Mouse (Mus musculus): Measurements from ENCODE around the gene Map4. TPM values are rescaled to one million over a fixed set of nuclear protein-coding genes. Genes with fewer than 3 reads are reported as not detected.
"Not testable (repeated sequence)": the region's sequence is repeated elsewhere in the genome, so short reads cannot be mapped to it uniquely, and the experiment has no call there.

Map4 gene
- total RNA-seq, 2 experiments from 2014 or later, result 625 to 628 TPM

DNA sequence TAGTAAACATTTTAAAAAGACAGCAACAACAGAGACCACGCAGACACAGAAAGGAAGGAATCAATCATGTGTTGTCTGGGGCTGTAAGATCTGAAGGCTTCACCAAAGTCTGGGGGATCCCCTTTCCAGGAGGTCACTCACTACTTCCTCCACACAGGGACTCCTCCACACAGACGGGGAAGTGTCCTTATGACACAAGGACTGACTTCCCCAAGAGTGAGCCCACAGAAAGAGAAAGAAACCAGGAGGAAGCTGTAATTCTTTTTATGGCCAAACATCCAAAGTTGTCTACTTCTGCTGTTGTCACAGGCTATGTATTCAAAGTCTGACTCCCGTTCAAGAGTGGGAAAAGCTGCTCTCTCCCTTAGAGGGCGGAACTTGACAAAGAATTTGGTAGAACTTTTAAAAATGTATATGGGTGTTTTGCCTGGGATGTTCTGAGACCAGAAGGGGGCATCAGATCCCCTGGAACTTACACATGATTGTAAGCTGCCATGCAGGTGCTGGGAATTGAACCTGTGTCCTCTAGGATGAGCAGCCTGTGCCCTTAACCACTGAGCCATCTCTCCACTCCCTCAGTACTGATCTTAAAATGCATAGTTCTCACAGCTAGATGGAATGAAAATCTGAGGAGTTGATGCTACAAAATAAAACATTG, 16.9 kb upstream of the Map4 start:
- DNase-seq (ENCODE audit: low spot score in 2 of 2), result no peak

DNA sequence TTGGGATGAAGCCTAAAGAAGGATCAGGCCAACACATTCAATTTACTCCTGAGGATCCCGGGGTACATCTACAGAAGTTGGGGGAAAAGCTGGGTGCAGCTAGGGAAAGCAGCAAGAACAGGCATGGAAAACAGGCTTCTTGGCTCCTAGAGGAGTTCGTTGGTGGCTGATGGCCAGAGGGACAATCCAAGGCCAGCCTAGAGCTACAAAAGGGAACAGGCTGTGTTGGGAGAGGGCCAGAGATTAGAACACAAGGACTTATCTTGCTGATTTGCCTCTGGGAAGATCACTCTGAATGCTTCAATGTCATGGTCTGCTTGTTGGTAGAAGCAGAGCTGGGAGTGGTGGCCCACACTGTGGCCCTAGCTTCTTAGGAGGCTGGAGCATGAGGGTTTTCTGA, 13.3 kb upstream of the Map4 start:
- no peak for DNase-seq (ENCODE audit: low spot score in 2 of 2)

DNA sequence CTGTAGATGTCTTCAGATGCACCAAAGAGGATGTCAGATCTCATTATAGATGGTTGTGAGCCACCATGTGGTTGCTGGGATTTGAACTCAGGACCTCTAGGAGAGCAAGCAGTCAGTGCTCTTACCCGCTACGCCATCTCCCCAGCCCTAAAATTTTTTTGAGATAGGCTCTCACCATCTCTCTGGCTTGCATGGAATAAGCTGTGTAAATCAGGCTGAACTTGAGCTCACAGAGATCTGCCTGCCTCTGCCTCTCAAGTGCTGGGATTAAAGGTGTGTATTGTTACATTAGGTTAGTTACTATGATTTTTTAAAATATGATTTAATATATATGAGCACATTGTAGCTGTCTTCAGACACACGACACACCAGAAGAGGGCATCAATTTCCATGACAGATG, 2.1 kb upstream of the Map4 start:
- no peak for DNase-seq (ENCODE audit: low spot score in 2 of 2)

DNA sequence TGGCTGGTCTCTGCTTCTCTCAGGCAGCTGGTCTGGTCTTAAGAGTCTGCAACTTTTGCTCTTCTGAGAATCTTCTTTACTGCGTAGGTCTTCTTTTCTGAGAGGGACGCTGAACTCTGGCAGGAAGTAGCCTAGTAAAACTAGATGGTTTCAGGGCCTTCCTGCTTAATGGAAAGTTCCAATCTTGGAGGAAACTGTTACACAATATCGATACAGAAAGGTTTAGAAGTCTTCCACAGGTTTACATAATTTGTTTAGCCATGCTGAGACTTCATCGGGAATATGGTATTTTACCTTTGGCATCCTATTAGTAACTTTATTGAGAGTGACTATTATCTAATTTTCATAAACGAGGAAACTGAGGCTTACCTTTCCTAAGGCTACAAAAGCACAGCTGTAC, 1.2 kb upstream of the Map4 start:
- no peak for DNase-seq (ENCODE audit: low spot score in 2 of 2)

DNA sequence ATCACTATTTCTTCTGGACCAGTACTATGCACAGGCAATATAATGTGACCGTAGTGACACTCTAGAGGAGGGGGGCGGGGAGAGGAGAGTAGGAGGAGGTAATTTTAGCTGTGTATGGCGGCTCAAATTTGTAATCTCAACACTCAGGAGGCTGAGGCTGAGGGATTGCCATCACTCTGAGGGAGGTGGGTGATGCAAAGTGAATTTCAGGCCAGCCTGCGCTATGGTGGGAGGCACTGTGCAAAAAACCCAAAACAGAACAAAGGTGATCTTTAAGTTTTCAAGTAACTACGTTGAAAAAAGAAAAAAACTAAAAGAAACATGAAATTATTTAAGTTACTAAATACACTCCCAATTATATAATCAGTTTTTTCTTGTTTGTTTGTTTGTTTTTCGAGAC, 508 bp upstream of the Map4 start:
- no peak for DNase-seq (ENCODE audit: low spot score in 2 of 2)

DNA sequence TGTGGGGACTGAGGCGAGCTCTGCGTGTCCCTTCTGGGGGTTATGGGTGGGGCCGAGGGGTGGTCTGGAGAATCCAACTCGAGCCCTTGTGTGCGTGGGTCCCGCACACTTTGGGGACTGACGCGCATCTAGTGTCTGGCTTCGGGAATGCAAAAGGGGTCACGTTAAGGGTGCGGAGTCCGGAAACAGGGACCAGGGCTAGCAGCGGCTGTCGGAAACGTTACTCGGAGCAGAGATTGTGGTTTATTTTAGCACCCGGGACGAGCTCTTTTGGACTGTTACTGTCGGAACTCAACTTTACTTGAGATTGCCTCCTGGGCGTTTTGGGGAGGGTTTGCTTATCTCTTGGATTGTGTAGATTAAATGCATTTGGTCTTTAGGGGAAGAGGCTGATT, 1.1 kb downstream of the Map4 start:
- no peak for DNase-seq (ENCODE audit: low spot score in 2 of 2)

DNA sequence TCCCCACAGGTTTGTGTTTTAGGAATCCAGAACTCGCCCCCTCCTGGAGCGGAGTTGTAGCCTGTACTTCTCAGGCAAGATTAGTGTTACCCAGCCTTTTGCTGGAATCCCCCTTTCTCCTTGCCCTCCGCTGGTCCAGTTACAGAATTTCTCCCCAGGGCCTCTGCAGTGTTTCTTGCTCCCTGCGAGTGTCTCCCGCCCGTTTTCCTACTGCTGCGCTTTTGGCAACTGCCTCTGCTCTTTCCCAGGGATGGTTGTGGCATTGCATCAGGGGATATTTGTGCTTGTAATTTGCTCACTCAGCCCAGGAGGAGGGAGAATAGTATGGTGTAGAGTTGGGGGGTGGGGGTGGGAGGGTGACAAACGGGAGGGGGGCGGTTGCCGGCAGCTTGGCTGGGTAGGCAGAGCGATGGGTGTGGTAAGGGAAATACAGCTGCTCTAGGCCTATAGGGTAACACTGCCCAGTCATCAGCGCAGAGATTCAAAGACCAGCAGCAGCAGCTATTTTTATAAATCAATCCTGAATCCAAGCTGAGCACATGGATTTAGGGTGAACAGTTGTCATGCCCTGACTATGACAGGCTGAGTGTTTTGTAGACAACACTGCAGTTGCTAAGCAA, 1.6 kb downstream of the Map4 start:
- DNase-seq (ENCODE audit: low spot score in 2 of 2), result peak; percentile 50 to 51

DNA sequence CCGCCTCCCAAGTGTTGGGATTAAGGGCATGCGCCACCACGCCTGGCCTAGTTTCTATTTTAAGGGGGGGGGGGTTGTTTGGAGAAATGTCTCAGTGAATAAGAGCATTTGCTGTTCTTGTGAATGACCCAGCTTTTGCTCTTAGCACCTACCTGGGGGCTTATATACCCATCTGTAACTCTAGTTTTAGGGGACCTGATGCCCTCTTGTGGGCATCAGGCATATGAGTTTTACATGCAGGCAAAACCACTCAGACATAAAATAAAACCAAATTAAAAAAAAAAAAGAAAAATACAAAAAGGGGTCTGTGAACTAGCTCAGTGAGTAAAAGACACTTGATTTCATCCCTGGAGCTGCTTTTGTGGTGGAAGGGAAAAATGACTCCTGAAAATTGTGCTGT, 8.1 kb downstream of the Map4 start:
- DNase-seq (ENCODE audit: low spot score in 2 of 2), result no peak

DNA sequence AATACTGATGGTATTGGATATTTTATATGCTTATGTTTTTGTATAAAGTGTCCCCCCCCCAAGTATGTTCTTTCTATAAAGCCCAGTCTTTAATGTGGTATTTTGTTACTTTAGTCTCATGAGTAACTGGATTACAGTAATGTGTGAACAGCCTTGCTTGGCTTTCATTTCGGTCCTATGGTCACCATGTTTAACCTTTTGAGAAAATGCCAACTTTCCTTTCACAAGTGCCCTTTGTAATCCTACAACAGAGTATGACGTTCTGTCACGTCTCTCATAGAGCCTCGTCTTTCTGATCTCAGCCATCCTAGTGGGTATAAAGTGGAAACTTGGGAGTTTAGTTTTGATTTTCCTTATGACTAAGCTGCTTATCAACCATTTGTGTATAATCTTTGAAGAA, 11.5 kb downstream of the Map4 start:
- DNase-seq (ENCODE audit: low spot score in 2 of 2), result no peak

DNA sequence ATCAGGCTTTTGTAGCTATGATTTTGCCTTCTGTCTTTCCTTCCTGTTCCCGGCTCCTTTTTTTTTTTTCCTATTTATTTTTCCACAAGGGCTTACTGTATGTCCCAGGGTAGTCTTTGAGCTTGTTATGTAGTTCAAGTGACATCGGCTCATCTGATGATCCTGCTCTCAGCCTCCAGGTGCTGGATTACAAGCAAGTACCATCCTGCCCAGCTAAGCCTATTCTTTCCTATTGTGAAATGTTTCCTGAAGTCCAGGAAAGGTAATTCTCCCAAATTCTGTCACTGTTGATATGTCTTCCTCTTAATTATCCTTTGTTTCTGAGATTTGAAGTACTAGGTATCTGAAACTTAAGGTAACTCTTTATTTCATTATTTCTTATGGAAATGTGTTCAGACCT, 13.5 kb downstream of the Map4 start:
- no peak for DNase-seq (ENCODE audit: low spot score in 2 of 2)

DNA sequence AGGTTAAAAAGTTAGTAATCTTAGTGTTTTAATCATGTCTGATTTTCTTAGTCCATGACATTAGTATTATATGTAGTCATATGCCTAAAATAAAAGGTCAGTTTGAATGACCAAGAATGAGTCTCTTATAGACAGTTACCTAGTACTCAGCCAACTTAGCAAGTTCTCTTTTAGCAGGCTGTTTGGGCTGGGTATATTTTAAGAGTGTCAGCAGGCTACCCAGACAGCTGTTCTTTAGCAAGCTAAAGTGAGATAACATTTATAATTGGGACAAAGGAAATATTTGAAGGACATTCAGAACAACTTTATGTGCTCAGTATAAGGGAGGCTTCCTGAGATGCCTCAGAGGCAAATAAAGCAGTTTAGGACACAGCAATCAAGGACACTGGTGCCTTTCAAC, 17.3 kb downstream of the Map4 start:
- no peak for DNase-seq (ENCODE audit: low spot score in 2 of 2)

DNA sequence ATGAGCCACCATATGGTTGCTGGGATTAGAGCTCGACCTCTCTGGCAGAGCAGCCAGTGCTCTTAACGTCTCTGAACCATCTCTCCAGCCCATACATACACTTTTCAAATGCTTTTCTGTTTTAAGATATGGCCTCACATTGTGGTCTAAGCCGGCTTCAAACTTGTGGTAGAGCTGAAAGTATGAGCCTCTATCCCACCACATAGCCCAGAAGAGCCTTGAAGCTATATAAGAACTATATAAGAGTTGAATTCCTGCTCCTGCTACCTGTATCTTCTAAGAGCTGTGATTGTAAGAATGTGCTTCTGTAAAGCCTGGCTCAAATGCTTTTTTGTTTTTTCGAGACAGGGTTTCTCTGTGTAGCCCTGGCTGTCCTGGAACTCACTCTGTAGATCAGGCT, 18.5 kb downstream of the Map4 start:
- DNase-seq (ENCODE audit: low spot score in 2 of 2), result no peak

DNA sequence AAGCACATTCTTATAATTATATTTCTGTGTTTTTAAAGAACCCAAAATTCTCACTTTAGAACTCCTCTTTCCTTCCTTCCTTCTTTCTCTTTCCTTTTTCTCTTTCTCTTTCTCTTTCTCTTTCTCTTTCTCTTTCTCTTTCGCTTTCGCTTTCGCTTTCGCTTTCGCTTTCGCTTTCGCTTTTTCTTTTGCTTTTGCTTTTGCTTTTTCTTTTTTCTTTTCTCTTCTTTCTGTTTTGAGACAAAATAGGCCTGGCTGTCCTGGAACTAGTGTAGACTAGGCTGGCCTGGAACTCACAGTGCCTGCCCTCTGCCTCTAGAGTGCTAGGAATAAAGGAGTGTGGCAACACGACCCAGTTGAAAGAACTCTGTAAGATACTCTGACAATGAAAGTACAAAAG, 22.3 kb downstream of the Map4 start:
- no peak for DNase-seq (ENCODE audit: low spot score in 2 of 2)

DNA sequence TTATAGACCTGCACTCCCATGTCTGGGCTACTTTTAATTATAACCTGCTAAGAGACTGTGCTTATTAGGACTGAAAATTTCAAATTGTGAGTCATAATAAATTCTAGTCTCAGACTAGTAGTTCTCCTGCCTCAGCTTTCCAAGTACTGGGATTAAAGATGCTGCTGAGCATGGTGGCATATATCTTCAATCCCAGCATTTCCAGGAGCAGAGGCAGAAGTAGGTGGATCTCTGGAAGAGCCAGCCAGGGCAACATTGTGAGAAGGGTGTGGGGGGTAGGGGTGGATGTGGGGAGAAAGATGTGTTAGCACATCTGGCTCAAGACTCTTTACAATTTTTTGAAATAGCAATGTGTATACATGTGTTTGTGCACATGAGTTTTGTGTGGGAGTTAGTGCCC, 23.4 kb downstream of the Map4 start:
- no peak for DNase-seq (ENCODE audit: low spot score in 2 of 2)

DNA sequence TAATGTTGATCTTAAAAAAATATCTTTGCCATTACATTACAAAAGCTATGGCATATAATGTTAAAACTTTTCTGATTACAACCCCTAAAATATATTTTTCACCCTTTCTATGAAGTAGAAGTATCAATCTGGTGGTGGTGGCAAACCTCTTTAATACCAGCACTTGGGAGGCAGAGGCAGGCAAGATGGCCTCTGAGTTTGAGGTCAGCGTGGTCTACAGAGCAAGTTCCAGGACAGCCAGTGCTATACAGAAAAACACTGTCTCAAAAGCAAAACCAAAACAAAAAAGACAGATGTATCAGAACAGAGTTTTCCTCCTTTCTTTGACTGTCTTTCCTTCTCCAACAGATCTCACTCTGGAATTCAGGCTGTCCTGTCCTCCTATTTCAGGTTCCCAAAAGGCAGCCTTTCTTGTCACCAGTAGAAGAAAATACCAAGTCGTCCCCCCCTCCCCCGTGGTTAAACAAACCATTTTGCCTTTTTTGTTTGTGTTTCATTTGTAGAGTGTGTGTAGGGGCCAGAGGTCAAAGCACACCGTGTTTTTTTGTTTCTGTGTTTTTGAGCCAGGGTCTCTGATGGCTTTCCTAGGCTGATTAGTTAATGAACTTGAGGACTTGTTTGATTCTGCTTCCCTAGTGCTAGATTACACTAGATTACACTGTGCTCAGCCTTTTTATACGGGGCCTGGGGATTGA, 28.3 kb downstream of the Map4 start:
- no peak for DNase-seq (ENCODE audit: low spot score in 2 of 2)

DNA sequence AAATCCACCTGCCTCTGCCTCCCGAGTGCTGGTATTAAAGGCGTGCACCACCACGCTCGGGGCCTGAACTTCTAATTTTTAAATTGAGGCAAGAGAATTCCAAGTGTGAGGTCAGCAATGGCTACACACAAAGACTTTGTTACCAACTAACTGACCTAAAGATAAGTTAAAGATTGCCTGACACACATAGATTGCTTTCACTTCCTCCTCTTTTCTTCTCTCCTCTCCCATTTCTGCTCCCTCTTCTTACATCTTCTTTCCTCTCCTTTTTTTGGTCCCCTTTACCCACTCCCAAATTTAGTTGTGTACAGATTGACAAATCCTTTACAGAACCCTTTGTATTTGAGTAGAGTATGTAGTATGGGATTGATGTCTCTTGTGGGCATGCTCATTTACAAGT, 29.3 kb downstream of the Map4 start:
- no peak for DNase-seq (ENCODE audit: low spot score in 2 of 2)

DNA sequence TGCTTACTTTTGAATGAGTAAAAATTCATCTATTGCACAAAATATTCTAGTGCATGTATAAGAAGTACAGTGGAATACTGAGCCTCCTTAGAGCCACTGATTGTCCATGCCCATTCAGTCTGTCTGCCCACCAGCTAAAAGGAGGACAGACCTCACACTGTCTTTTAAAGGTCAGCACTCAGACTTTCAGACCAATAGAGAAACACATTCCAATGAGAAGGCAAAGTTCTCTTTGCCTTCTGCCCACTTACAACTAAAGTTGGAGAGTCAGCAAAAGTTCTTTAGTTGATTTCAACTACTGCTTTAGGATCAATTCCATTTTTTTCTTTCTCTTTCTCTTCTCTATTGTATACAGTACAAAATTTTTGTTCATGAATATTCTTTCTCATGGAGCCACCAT, 33.5 kb downstream of the Map4 start:
- no peak for DNase-seq (ENCODE audit: low spot score in 2 of 2)

DNA sequence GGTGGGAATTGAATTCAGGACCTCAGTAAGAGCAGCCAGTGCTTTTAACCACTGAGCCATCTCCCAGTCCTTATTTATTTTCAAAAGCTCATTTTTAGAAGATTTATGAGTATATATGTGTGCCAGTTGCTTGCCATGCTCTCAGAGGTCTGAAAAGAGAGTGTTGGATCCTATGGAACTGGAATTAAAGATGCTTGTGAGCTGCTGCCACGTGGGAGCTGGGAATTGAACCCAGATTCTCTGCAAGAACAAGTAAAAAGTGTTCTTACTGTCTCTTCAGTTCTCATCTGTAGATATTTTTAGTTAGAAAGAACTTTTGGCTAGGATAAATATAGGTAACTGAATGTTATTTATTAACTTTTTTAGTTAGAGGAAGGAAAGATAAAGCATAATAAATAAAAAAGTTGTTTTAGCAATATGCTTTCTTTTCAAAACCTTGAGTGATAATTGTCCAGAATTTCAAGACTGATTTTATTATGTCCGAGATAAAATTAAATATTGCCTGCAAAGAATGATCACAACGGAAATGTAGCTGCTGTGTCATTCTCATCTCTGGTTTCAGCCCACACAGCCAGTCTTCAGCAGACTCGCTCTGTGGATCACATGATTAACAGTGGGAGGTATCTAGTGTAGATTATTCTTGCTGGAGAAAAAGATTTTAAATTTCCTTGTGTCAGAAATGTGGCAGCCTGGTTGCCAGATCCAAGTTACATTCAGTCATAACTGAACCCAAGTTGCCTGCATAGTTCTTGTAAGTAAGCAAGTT, 37.3 kb downstream of the Map4 start:
- DNase-seq (ENCODE audit: low spot score in 2 of 2), result peak in 1 of 2 experiments; percentile 17

DNA sequence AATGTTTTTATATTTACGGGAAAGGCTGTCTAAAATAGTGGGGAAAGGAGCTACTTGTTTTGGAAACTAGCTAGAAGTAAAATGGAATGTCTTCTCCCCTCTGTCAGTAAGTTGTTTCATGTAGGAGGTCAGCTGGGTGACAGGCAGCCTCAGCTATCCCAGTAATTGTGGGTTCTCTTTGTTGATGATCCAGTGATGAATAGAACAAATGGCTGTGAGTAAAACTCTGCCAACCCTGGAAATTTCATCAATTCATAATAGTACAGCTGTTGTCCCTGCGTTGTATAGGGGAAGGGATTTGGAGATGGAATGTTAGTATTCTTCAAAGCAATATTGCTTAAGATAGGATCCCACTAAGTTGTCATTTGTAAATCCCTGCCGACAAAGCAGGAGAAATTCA, 37.9 kb downstream of the Map4 start:
- no peak for DNase-seq (ENCODE audit: low spot score in 2 of 2)

DNA sequence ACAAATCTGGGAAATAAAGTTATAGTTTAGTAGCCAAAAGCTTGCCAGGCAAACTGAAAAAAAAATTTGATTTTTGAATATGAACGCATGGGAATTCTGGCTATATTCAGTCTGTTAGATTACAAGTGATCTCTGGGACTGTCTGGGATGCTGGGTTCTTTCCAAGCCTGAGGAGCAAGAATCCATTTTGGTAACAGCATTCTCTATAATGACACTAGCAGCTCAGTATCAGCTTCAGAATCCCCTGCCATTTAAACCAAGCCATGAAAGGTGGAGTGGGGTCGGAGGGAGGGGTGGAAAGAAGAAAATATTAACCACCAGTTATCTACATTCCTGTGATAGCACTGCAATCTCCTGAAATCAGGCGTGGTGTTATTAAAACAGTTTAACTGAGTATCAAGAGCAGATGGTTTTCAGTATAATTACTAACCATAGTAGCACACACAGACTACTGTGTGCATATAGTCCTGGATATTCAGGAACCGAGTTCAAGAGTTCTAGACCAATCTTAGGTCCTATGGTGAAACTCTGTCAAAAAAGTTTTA, 38.6 kb downstream of the Map4 start:
- peak in 1 of 2 experiments; percentile 33 for DNase-seq (ENCODE audit: low spot score in 2 of 2)

DNA sequence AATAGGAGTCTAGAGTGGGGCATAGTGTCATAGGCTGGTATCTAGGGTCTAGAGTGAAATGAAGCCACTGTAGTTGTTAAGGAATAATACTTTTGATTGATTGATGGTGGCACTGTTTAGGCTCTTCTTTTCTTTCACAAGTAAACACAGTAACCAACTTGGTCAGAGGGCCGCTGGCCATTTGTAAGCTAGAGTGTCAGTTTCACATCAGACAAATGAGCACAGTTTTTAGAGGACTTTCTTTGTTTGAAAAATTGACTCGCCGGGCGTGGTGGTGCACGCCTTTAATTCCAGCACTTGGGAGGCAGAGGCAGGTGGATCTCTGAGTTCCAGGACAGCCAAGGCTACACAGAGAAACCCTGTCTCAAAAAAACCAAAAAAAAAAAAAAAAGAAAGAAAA, 40.5 kb downstream of the Map4 start:
- not testable (repeated sequence) for DNase-seq (ENCODE audit: low spot score in 2 of 2)

DNA sequence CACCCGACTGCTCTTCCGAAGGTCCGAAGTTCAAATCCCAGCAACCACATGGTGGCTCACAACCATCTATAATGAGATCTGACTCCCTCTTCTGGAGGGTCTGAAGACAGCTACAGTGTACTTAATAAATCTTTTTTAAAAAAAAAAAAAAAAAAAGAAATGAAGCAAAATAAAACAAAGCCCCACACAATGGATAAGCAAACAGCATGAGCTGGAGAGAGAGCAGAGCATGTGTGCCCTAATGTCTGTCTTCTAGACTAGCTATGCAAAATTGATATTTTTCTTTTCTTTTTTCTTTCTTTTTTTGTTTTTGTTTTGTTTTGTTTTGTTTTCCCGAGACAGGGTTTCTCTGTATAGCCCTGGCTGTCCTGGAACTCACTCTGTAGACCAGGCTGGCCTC, 49.0 kb downstream of the Map4 start:
- not testable (repeated sequence) for DNase-seq (ENCODE audit: low spot score in 2 of 2)
